Mouse (Mus musculus): ENCODE data around the gene Ptprb. TPM values are rescaled to one million over a fixed set of nuclear protein-coding genes. Genes with fewer than 3 reads are reported as not detected.

Gene Ptprb
- 3.6 and 5.5 TPM in 2 replicates for polyA plus RNA-seq (2021; fragmentation: Nextera tagmentation)
- long read RNA-seq, experiment 1, full-length matches to known transcripts: 1 of 3 reads
- long read RNA-seq, experiment 1, partial matches to known transcripts: 1 of 3 reads
- long read RNA-seq, experiment 1, other reads (novel, unspliced or antisense): 1 of 3 reads
- long read RNA-seq, experiment 2, full-length matches to known transcripts: 32 of 63 reads
- long read RNA-seq, experiment 2, partial matches to known transcripts: 19 of 63 reads
- long read RNA-seq, experiment 2, other reads (novel, unspliced or antisense): 12 of 63 reads

GRCm38 (mm10) chr10:116275280-116275679 is at the start of gene Ptprb:
Ptprb (plus strand) TSS chr10:116275523.

Other genes starting within 250 kb of the Ptprb start
- gene 4933416C03Rik, start 161.6 kb upstream of the Ptprb start, polyA plus RNA-seq (2021; fragmentation: Nextera tagmentation): not detected in 2 replicates
- 12.4 and 13.7 TPM in 2 replicates for gene Kcnmb4, start 198.4 kb downstream of the Ptprb start, polyA plus RNA-seq (2021; fragmentation: Nextera tagmentation)

Data from layer of hippocampus, adult 6 months (tissue).